8 mouse cellular contexts compared by ENCODE assay signal in genomic region chr10:95181553-95181952, GRCm38 (mm10).
DNase-seq lines count a peak whose midpoint lies in the region; ATAC-seq and TF ChIP-seq lines count a peak whose summit lies in the region.

No protein-coding gene starts in this region.

- H3K4me1 ChIP-seq in lung, embryonic 16.5 days (replicated peaks; ENCODE audit: control insufficient read depth, insufficient read depth, low read length), result peaks cover 18% of the 10 kb centered on the region
- H3K4me1 ChIP-seq in lung, adult 2 months (ENCODE audit: control insufficient read depth, insufficient read depth, low read length), result no peaks in the 10 kb centered on the region
- 0 out of 2 replicates have a peak, but pooled peaks cover 4% of the 10 kb centered on the region for H3K4me1 ChIP-seq in hindbrain, embryonic 14.5 days (replicated peaks; ENCODE audit: control insufficient read depth, insufficient read depth, low read length)

- no peak overlapping the region for H3K9ac ChIP-seq in lung, embryonic 16.5 days (ENCODE audit: low read length)
- H3K9ac ChIP-seq in hindbrain, embryonic 14.5 days, result no peak overlapping the region

- WGBS in lung, embryonic 16.5 days, result 44% methylated on average over 10 of the region's 10 CpGs
- WGBS in lung, adult 2 months, result 55% methylated on average over 10 of the region's 10 CpGs
- 56% methylated on average over 10 of the region's 10 CpGs for WGBS in hindbrain, embryonic 14.5 days

- no peaks in the 10 kb centered on the region; the same call in 1 of the 2 replicates for H3K36me3 ChIP-seq in lung, embryonic 16.5 days (ENCODE audit: control insufficient read depth, insufficient read depth, low read length)
- no peaks in the 10 kb centered on the region for H3K36me3 ChIP-seq in hindbrain, embryonic 14.5 days (replicated peaks; ENCODE audit: control insufficient read depth, insufficient read depth)

- no peak overlapping the region for H3K27ac ChIP-seq in lung, embryonic 16.5 days (ENCODE audit: low read length)
- peak overlapping the region; percentile 21; the same call in 1 of the 2 replicates for H3K27ac ChIP-seq in hindbrain, embryonic 14.5 days

- DNase-seq in CD4-positive, CD25-positive, alpha-beta regulatory T cell, adult 2 months (ENCODE audit: low read depth, low spot score), result peak; percentile 10
- no peak for DNase-seq in lung, adult 2 months
- DNase-seq in hindbrain, embryonic 14.5 days (ENCODE audit: low spot score), result peak; percentile 69
- peak; percentile 55 to 68 for DNase-seq in right cerebral cortex, postnatal 10 days (ENCODE audit: low spot score in 2 of 2)
- DNase-seq in testis, postnatal 14 days (ENCODE audit: low spot score), result no peak
- no peak for DNase-seq in adipocyte (ENCODE audit: low spot score)

- H3K27me3 ChIP-seq in lung, embryonic 16.5 days (ENCODE audit: control insufficient read depth, insufficient read depth, low read depth, low read length), result no peaks in the 10 kb centered on the region
- H3K27me3 ChIP-seq in hindbrain, embryonic 14.5 days (ENCODE audit: control insufficient read depth, insufficient read depth, low read length), result no peaks in the 10 kb centered on the region

- no peak for TF ChIP-seq POLR2A in lung, adult 2 months (IDR thresholded peaks at IDR 0.05; ENCODE audit: borderline replicate concordance, extremely low read depth, low read depth, low read length)

- H3K9me3 ChIP-seq in lung, embryonic 16.5 days (ENCODE audit: control insufficient read depth, low read length), result no peaks in the 10 kb centered on the region
- H3K9me3 ChIP-seq in hindbrain, embryonic 14.5 days (ENCODE audit: control insufficient read depth, low read length), result no peaks in the 10 kb centered on the region

- no peak for TF ChIP-seq CTCF in lung, adult 2 months (IDR thresholded peaks at IDR 0.05; ENCODE audit: insufficient read depth, low read length)

- H3K4me3 ChIP-seq in lung, embryonic 16.5 days (ENCODE audit: low read length), result no peak overlapping the region
- H3K4me3 ChIP-seq in lung, adult 2 months (replicated peaks; ENCODE audit: extremely low read depth, low read depth, low read length), result no peak overlapping the region
- no peak overlapping the region for H3K4me3 ChIP-seq in hindbrain, embryonic 14.5 days (replicated peaks; ENCODE audit: low read length)

- ATAC-seq in CD4-positive, CD25-positive, alpha-beta regulatory T cell, adult 4 months, result no peak
- ATAC-seq in lung, embryonic 16.5 days (ENCODE audit: low read depth), result peak; percentile 50; the same call in 1 of the 2 replicates
- peak; percentile 62; the same call in 1 of the 2 replicates for ATAC-seq in hindbrain, embryonic 14.5 days (ENCODE audit: low FRiP score)

- H3K4me2 ChIP-seq in lung, embryonic 16.5 days (ENCODE audit: low read depth, low read length), result no peak overlapping the region
- H3K4me2 ChIP-seq in hindbrain, embryonic 14.5 days (replicated peaks), result peak overlapping the region; percentile 29

Comparison
In these comparisons a context has a peak if more than half of its experiments do, and no peak if none do; other contexts are left out.
1. DNase-seq: peak in CD4-positive, CD25-positive, alpha-beta regulatory T cell, adult 2 months (single experiment), hindbrain, embryonic 14.5 days (single experiment) and right cerebral cortex, postnatal 10 days (2 of 2); none in lung, adult 2 months (single experiment), testis, postnatal 14 days (single experiment) and adipocyte (single experiment).